Mouse (Mus musculus) midbrain, embryonic 15.5 days (tissue): ENCODE results near the gene Ffar4. TPM values are rescaled to one million over a fixed set of nuclear protein-coding genes. Genes with fewer than 3 reads are reported as not detected.
A peak's percentile ranks its signal among the peaks of the same experiment; 100 is the strongest.

Experiments used
- ATAC-seq: fragments of 200-750 bp; cut with Nextera tagmentation; replicated peaks from 2 replicates; pipeline ENCODE4 v1.8.0; 2017; ENCODE audit warnings: moderate TSS enrichment
- H3K27ac ChIP-seq: fragments of 300-500 bp; sonication (generic); 2 replicates; pipeline ENCODE4 v1.5.1; 2015; ENCODE audit warnings: mild to moderate bottlenecking, inconsistent platforms
- H3K27me3 ChIP-seq: fragments of 300-500 bp; sonication (generic); replicated peaks from 2 replicates; pipeline ENCODE4 v1.6.1; 2015; ENCODE audit warnings: inconsistent platforms
- H3K36me3 ChIP-seq: fragments of 300-500 bp; sonication (generic); replicated peaks from 2 replicates; pipeline ENCODE4 v1.6.1; 2015; ENCODE audit warnings: inconsistent platforms
- H3K4me1 ChIP-seq: fragments of 300-500 bp; sonication (generic); 2 replicates; pipeline ENCODE4 v1.6.1; 2015; ENCODE audit warnings: inconsistent platforms
- H3K4me2 ChIP-seq: fragments of 300-500 bp; sonication (generic); 2 replicates; pipeline ENCODE4 v1.6.1; 2015; ENCODE audit warnings: inconsistent platforms, mild to moderate bottlenecking, moderate library complexity
- H3K4me3 ChIP-seq: fragments of 300-500 bp; sonication (generic); 2 replicates; pipeline ENCODE4 v1.5.1; 2015; ENCODE audit warnings: mild to moderate bottlenecking, inconsistent platforms
- H3K9ac ChIP-seq: fragments of 300-500 bp; sonication (generic); 2 replicates; pipeline ENCODE4 v1.6.1; 2015; ENCODE audit warnings: mild to moderate bottlenecking, inconsistent platforms
- H3K9me3 ChIP-seq: fragments of 300-500 bp; sonication (generic); 2 replicates; pipeline ENCODE4 v1.6.1; 2016; ENCODE audit warnings: inconsistent platforms
- WGBS: fragments of 180-500 bp; shearing (Covaris S2); methylation state at CpG from one replicate; pipeline ENCODE4 v1.1.7; 2015; ENCODE audit warnings: mixed read lengths; 5-methylcytosine and 5-hydroxymethylcytosine counted together
- polyA plus RNA-seq: library from polyadenylated mRNA; unstranded; fragments of >200 nt; fragmentation: Nextera tagmentation; extraction: Ambion mirVana; gene quantifications from 2 replicates; pipeline ENCODE4 v1.2.1, GENCODE M21; 2015

Gene Ffar4
- polyA plus RNA-seq, 1 experiment from 2014 or later = 0.43 TPM

- H3K4me1 ChIP-seq = no peaks in the 10 kb centered on the region
- no peak overlapping the region for H3K4me3 ChIP-seq
- H3K4me2 ChIP-seq = no peak overlapping the region
- no peaks in the 10 kb centered on the region for H3K36me3 ChIP-seq
- H3K27me3 ChIP-seq = no peaks in the 10 kb centered on the region
- H3K9me3 ChIP-seq = no peaks in the 10 kb centered on the region
- no peak overlapping the region for H3K9ac ChIP-seq
- no peak overlapping the region for H3K27ac ChIP-seq
- ATAC-seq = no peak
- WGBS = 57% methylated on average over 4 of the region's 4 CpGs
These were observed 15.7 kb downstream of the Ffar4 start for GRCm38 (mm10) chr19:38112575-38112974.

DNA sequence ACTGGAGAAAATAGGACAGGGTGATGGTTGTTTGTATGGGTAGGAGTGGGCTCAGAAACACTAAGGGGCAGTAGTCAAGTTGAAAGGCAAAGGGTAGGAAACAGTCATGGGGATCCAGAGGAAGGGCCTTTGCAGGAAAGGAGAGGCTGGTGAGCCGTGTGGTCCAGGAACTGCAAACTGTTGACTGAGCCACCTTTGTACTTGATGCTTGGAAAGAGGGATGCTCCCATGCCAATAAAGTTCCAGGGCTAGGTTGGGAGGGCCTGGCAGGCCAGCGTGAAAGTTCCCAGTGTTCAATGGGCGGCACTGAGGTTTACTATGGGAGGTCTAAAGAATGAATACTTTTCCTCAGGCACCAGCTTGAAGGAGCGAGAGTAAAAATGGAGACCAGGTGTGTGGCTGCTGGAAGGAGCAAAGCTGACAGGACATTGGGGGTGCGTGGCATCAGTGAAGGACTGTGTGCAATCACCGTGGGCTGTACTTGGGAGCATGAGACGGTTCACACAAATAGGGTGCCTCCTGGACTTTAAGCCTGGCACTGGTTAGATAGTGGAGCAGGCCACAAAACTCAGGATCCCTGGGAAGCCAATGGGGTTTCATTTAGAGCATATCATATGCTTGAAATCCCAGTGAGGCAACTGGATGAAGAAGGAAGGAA lies 18.1 kb downstream of the Ffar4 start:
- no peak for ATAC-seq
- H3K4me3 ChIP-seq = no peak overlapping the region
- H3K4me1 ChIP-seq = no peaks in the 10 kb centered on the region
- H3K27me3 ChIP-seq = no peaks in the 10 kb centered on the region
- H3K9ac ChIP-seq = no peak overlapping the region
- H3K9me3 ChIP-seq = no peaks in the 10 kb centered on the region
- H3K4me2 ChIP-seq = no peak overlapping the region
- H3K27ac ChIP-seq = no peak overlapping the region
- 91% methylated on average over 7 of the region's 7 CpGs for WGBS
- H3K36me3 ChIP-seq = no peaks in the 10 kb centered on the region

DNA sequence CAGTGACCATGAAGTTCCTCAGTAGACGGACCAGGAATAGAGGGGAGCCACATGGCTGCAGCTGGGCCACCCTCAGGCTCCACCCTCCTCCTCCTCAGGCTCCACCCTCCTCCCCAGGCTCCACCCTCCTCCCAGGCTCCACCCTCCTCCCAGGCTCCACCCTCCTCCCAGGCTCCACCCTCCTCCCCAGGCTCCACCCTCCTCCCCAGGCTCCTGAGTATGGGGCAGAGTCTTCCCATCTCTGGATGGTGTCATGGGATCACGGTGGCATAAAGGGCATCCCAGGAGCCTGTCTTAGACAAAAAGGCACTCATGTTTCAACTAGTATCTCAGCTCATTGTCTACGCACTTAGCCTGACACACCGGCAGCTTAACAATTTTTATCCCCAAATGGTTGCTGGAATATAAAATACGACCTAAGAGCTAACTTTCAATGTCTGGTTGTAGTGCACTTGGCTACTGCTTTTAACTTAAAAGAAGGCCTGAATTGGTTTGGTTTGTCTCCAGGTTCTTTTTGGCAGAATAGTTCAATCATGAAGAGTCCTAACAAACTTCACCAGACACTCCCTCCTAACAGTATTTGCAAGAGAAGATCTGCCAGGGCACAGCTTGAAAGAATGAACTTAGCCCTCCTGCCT lies 23.4 kb downstream of the Ffar4 start:
- no peak for ATAC-seq

GRCm38 (mm10) chr19:38123921-38124320 lies 27.1 kb downstream of the Ffar4 start:
- Histone ChIP-seq H3K4me2 (peak overlapping the region; percentile 80), H3K27ac (no peak overlapping the region), H3K9me3 (no peaks in the 10 kb centered on the region), H3K9ac (no peak overlapping the region), H3K4me3 (peak overlapping the region; percentile 51), H3K27me3 (peaks cover 16% of the 10 kb centered on the region), H3K4me1 (no peaks in the 10 kb centered on the region), H3K36me3 (no peaks in the 10 kb centered on the region)
- WGBS = 28% methylated on average over 9 of the region's 9 CpGs
- ATAC-seq = peak; percentile 29; the same call in 1 of the 2 replicates

More for the DNA sequence above, 23.4 kb downstream of the Ffar4 start:
- H3K27ac ChIP-seq = no peak overlapping the region
- H3K4me3 ChIP-seq = no peak overlapping the region
- no peaks in the 10 kb centered on the region for H3K36me3 ChIP-seq
- no peak overlapping the region for H3K9ac ChIP-seq
- H3K4me2 ChIP-seq = no peak overlapping the region
- no peaks in the 10 kb centered on the region for H3K9me3 ChIP-seq
- 86% methylated on average over 5 of the region's 5 CpGs for WGBS
- no peaks in the 10 kb centered on the region for H3K4me1 ChIP-seq
- peaks cover 16% of the 10 kb centered on the region for H3K27me3 ChIP-seq

GRCm38 (mm10) chr19:38124401-38125218 lies 27.7 kb downstream of the Ffar4 start:
- peak; percentile 85 for ATAC-seq
- 1% methylated on average over 63 of the region's 77 CpGs for WGBS
- peak overlapping the region; percentile 80 for H3K4me2 ChIP-seq
- no peaks in the 10 kb centered on the region for H3K36me3 ChIP-seq
- H3K27me3 ChIP-seq = peaks cover 16% of the 10 kb centered on the region
- no peaks in the 10 kb centered on the region for H3K9me3 ChIP-seq
- H3K4me1 ChIP-seq = no peaks in the 10 kb centered on the region
- H3K27ac ChIP-seq = no peak overlapping the region
- peak overlapping the region; percentile 42 for H3K9ac ChIP-seq
- H3K4me3 ChIP-seq = peak overlapping the region; percentile 51

GRCm38 (mm10) chr19:38125219-38125610 lies 28.3 kb downstream of the Ffar4 start, which contains the start of gene Rbp4:
Gene Rbp4, minus strand, starts transcription at chr19:38125281.
- peaks cover 16% of the 10 kb centered on the region for H3K27me3 ChIP-seq
- H3K9me3 ChIP-seq = no peaks in the 10 kb centered on the region
- no peaks in the 10 kb centered on the region for H3K36me3 ChIP-seq
- H3K27ac ChIP-seq = no peak within 1 kb of the TSS
- H3K4me2 ChIP-seq = peak within 1 kb of the TSS; percentile 80
- 70% methylated on average over 6 of the region's 6 CpGs for WGBS
- peak within 1 kb of the TSS; percentile 51 for H3K4me3 ChIP-seq
- no peaks in the 10 kb centered on the region for H3K4me1 ChIP-seq
- H3K9ac ChIP-seq = peak within 1 kb of the TSS; percentile 42
- ATAC-seq = no peak

DNA sequence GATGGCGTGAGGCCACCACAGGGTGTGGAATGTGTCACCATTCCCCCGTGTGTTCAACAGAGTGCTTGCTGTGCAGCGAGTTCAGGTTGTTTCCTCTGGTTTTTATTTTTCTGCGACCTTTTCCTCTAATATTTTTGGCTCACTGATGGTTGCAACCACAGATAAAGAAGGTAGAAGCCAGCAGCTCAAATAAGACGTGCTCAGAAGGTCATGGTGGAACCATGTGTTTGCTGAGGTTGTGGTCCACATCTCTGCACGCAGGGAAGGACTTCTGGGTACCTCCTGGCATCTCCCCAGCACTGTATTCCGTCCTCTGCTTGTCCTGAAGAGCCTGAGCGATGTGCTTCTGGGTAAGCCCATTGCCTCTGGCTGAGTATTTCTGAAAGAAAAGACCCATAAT lies 29.8 kb downstream of the Ffar4 start:
- Histone ChIP-seq H3K27ac (no peak overlapping the region), H3K4me2 (no peak overlapping the region), H3K4me1 (no peaks in the 10 kb centered on the region), H3K9ac (no peak overlapping the region), H3K27me3 (peaks cover 16% of the 10 kb centered on the region), H3K9me3 (no peaks in the 10 kb centered on the region), H3K36me3 (no peaks in the 10 kb centered on the region), H3K4me3 (no peak overlapping the region)
- 76% methylated on average over 8 of the region's 8 CpGs for WGBS
- ATAC-seq = no peak

DNA sequence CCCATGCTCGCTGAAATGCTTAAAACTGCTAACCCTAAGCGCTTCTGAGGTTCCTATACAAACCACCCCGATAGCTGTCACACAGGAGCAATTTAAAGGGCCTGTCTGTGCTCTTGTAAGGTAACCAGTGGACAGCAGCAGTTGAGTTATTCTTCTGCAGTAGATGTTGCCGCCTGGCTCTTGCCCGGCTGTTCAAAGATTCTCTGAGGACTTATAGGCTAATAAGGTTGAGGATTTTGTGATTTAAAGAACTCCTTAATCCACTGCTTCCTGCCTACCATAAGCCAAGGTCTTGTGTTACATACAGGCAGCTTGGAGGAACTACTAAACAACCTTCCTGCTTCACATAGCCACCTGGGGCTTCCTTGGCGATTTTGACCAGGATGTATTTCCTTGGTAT lies 35.6 kb downstream of the Ffar4 start, which contains the start of gene Pde6c:
TSS of gene Pde6c (plus strand) at position 301 of the 400 bp plus-strand sequence.
- 68% methylated on average over 6 of the region's 6 CpGs for WGBS
- no peak for ATAC-seq
- H3K27me3 ChIP-seq = no peaks in the 10 kb centered on the region
- no peaks in the 10 kb centered on the region for H3K36me3 ChIP-seq
- H3K9ac ChIP-seq = no peak within 1 kb of the TSS
- H3K4me2 ChIP-seq = no peak within 1 kb of the TSS
- no peak within 1 kb of the TSS for H3K4me3 ChIP-seq
- H3K4me1 ChIP-seq = no peaks in the 10 kb centered on the region
- no peaks in the 10 kb centered on the region for H3K9me3 ChIP-seq
- H3K27ac ChIP-seq = no peak within 1 kb of the TSS

DNA sequence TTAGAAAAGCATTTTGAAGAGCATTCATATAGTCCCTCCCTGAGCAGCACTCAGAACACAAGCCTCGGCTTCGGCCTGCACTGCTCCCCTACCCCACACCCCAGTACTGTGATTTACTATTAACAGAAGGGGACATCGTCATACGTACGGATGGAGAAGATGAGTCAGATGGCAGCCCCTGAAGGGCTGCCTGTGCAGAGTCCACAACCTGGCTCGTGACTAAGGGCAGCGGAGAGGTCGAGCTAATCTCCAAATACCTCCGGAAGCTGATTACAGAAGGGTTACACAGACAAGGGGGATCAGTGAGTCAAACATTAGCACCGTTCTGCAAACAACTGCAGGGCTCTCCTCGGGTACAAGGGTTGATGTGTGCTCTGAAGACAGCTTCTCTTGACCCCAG lies 37.1 kb downstream of the Ffar4 start:
- Histone ChIP-seq H3K4me1 (no peaks in the 10 kb centered on the region), H3K27me3 (no peaks in the 10 kb centered on the region), H3K9me3 (no peaks in the 10 kb centered on the region), H3K36me3 (no peaks in the 10 kb centered on the region), H3K4me2 (no peak overlapping the region), H3K27ac (no peak overlapping the region), H3K4me3 (no peak overlapping the region), H3K9ac (no peak overlapping the region)
- no peak for ATAC-seq
- WGBS = 64% methylated on average over 11 of the region's 11 CpGs

DNA sequence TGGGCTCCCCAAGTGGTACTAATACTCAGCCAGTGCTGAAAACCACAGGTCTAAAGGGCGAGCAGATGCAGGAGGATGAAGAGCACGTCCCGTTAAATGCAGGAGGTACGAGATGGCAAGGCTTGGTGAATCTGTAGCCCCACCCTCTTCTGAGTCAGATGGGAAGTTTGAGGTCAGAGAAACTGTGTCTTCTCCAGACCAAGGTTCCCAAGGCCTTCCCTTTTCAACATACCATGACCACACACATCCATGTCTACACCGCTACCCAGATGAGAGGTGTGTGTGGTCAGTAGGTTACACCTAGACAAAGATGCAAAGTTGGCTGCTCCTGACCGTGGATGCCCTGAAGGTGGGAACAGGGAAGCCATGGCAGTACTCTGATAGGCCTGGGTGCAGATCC lies 37.9 kb downstream of the Ffar4 start:
- WGBS = 92% methylated on average over 6 of the region's 6 CpGs
- no peak for ATAC-seq
- Histone ChIP-seq H3K4me3 (no peak overlapping the region), H3K4me2 (no peak overlapping the region), H3K27ac (no peak overlapping the region), H3K9me3 (no peaks in the 10 kb centered on the region), H3K4me1 (no peaks in the 10 kb centered on the region), H3K36me3 (no peaks in the 10 kb centered on the region), H3K27me3 (no peaks in the 10 kb centered on the region), H3K9ac (no peak overlapping the region)

DNA sequence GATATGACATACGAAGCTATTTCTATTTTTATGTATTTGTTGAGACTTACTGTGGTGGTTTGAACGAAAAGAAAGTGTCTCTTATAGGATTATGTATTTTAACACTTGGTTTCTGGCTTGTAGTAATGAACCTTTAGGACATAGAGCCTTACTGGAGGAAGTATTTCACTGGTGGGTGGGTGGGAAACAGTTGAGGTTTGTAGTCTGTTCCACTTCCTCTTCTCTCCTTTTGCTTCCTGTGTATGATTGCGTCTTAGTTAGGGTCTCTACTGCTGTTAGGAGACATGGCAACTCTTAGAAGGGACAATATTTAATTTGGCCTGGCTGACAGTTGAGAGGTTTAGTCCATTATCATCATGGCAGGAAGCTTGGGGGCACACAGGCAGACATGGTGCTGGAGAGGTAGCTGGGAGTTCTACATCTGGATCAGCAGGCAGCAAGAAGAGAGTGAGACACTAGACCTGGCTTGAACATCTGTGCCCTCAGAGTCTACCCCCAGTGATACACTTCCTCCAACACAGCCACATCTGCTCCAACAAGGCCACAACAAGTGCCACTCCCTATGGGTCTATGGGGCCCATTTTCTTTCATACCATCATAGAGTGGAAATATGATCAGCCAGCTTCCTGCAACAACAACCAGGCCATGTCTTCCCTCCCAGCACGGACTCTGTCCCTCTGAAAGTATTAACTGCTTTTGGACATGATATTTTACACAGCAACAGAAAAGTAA lies 46.8 kb downstream of the Ffar4 start:
- no peak for ATAC-seq
- 78% methylated on average over 4 of the region's 4 CpGs for WGBS

DNA sequence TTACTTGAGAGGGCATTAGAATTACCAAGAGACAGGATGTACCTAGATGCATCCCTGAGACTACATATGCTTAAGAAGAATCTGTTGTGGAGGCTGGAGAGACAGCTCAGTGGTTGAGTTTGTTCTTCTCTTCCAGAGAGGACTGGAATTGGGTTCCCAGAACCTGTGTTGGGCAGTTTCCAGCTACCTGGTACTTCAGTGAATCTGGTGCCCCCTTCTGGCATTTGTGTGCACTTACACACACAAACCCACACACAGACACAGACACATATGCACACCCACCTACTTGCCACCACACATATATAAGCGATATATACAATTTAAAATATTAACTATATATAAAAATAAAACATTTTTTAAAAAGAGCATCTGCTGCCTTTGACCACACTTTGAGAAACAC lies 59.4 kb downstream of the Ffar4 start:
- Histone ChIP-seq H3K9ac (no peak overlapping the region), H3K9me3 (no peaks in the 10 kb centered on the region), H3K4me3 (no peak overlapping the region), H3K27me3 (no peaks in the 10 kb centered on the region), H3K4me2 (no peak overlapping the region), H3K36me3 (no peaks in the 10 kb centered on the region), H3K27ac (no peak overlapping the region), H3K4me1 (no peaks in the 10 kb centered on the region)
- no peak for ATAC-seq
- WGBS = 98% methylated on average over 1 of the region's 1 CpGs

More for the DNA sequence above, 46.8 kb downstream of the Ffar4 start:
- H3K27ac ChIP-seq = no peak overlapping the region
- H3K4me3 ChIP-seq = no peak overlapping the region
- H3K4me1 ChIP-seq = no peaks in the 10 kb centered on the region
- no peaks in the 10 kb centered on the region for H3K36me3 ChIP-seq
- H3K4me2 ChIP-seq = no peak overlapping the region
- H3K9me3 ChIP-seq = no peaks in the 10 kb centered on the region
- H3K27me3 ChIP-seq = no peaks in the 10 kb centered on the region
- H3K9ac ChIP-seq = no peak overlapping the region
